In the genomic region with DNA sequence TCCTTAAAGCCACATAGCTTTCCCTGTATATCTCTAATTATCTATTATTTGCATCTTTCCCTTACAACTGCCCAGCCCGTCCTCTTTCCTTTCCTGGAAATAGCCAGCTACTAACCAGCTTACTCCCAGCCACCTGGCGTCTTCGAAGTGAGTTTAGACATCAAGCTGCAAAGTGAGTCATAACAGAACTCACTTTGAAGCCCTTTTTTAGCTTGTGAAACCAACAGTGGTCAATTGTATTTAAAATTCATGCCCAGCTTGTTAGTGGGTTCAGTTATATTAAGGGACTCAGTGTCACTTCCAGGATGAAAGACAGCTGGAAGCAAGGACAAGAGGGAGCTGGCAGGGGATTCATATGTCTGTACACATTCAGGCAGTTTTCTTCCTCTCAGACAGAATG, we compare ENCODE assay signal across 16 mouse cellular contexts. TPM values are rescaled to one million over a fixed set of nuclear protein-coding genes. Genes with fewer than 3 reads are reported as not detected.
DNase-seq lines count a peak whose midpoint lies in the region; ATAC-seq lines count a peak whose summit lies in the region.
"Had no signal": no experiment of that assay in that cellular context is flagged by ENCODE, and none has a peak within 500 bp of the region (broad histone marks: within the 10 kb centered on the region; RNA-seq: fewer than 3 reads in every experiment).

No protein-coding gene starts in this region.

- no peak for DNase-seq in heart, adult 9 months (ENCODE audit: low spot score in 2 of 2)
- peak; percentile 19 to 27 for DNase-seq in right cerebral cortex, adult 2 months (ENCODE audit: low spot score in 2 of 2)
- no peak for DNase-seq in right cerebral cortex, postnatal 25 days
- peak; percentile 8 for DNase-seq in induced T-regulatory cell, adult 2 months (ENCODE audit: low read depth)
- DNase-seq in hindbrain, embryonic 10.5 days (ENCODE audit: low spot score), result no peak
- no peak for DNase-seq in urinary bladder, postnatal 10 days (ENCODE audit: low spot score)
- no peak for DNase-seq in adrenal gland, postnatal 36 days
- DNase-seq: adrenal gland, adult 8-10 months; cerebellum, postnatal 10 days; gastrocnemius, postnatal 36 days; kidney, adult 2 months; kidney, postnatal 4 days had no signal

- H3K4me2 ChIP-seq in heart, embryonic 13.5 days, result no peak overlapping the region
- H3K4me2 ChIP-seq: hindbrain, embryonic 13.5 days; limb, embryonic 15.5 days had no signal

- no peak overlapping the region for H3K4me3 ChIP-seq in heart, embryonic 13.5 days
- H3K4me3 ChIP-seq in hindbrain, embryonic 10.5 days, result no peak overlapping the region
- H3K4me3 ChIP-seq: hindbrain, embryonic 13.5 days; limb, embryonic 15.5 days had no signal

- WGBS in heart, embryonic 13.5 days, result 62% methylated on average over 3 of the region's 3 CpGs
- WGBS in hindbrain, embryonic 10.5 days, result 83% methylated on average over 3 of the region's 3 CpGs

- no peak for ATAC-seq in heart, embryonic 13.5 days (ENCODE audit: extremely low read depth, insufficient number of reproducible peaks, low FRiP score, low TSS enrichment)
- ATAC-seq: CD4-positive, CD25-positive, alpha-beta regulatory T cell, adult 4 months had no signal

- H3K4me1 ChIP-seq in heart, embryonic 13.5 days, result peaks cover 47% of the 10 kb centered on the region
- H3K4me1 ChIP-seq in hindbrain, embryonic 10.5 days (replicated peaks), result no peaks in the 10 kb centered on the region
- H3K4me1 ChIP-seq: hindbrain, embryonic 13.5 days had no signal

- H3K36me3 ChIP-seq in heart, embryonic 13.5 days, result no peaks in the 10 kb centered on the region
- no peaks in the 10 kb centered on the region for H3K36me3 ChIP-seq in hindbrain, embryonic 10.5 days
- H3K36me3 ChIP-seq: hindbrain, embryonic 13.5 days; limb, embryonic 15.5 days had no signal

- H3K27me3 ChIP-seq in heart, embryonic 13.5 days (replicated peaks), result no peaks in the 10 kb centered on the region
- H3K27me3 ChIP-seq in hindbrain, embryonic 10.5 days (ENCODE audit: insufficient read depth, poor library complexity, severe bottlenecking), result no peaks in the 10 kb centered on the region
- H3K27me3 ChIP-seq: hindbrain, embryonic 13.5 days; limb, embryonic 15.5 days had no signal

- H3K27ac ChIP-seq in heart, embryonic 13.5 days (replicated peaks), result 0 out of 2 replicates have a peak overlapping the region, but pooled peaks have one; percentile 5
- H3K27ac ChIP-seq in hindbrain, embryonic 10.5 days, result no peak overlapping the region
- H3K27ac ChIP-seq: hindbrain, embryonic 13.5 days; limb, embryonic 15.5 days had no signal

- no peak overlapping the region for H3K9ac ChIP-seq in heart, embryonic 13.5 days
- H3K9ac ChIP-seq: hindbrain, embryonic 13.5 days; limb, embryonic 15.5 days had no signal

- H3K9me3 ChIP-seq in heart, embryonic 13.5 days, result no peaks in the 10 kb centered on the region
- no peaks in the 10 kb centered on the region for H3K9me3 ChIP-seq in hindbrain, embryonic 10.5 days
- H3K9me3 ChIP-seq: hindbrain, embryonic 13.5 days; limb, embryonic 15.5 days had no signal

RNA-seq across cellular contexts. Expression of a gene that starts 33.5 kb away (rescaled TPM):
- polyA plus RNA-seq in heart, embryonic 13.5 days (2015; fragmentation: Nextera tagmentation; extraction: Ambion mirVana), result 4.6 and 4.8 TPM in 2 replicates
- polyA plus RNA-seq in hindbrain, embryonic 10.5 days (2016; fragmentation: Nextera tagmentation; extraction: Ambion mirVana), result 3.9 and 8.1 TPM in 2 replicates
- 100 to 1,000 TPM in 1 of 2 experiments, 10 to 100 TPM in 1; 69.7 to 116 TPM for total RNA-seq in adrenal gland, postnatal 36 days (2021)

Comparison
In these comparisons a context has a peak if more than half of its experiments do, and no peak if none do; other contexts are left out.
1. DNase-seq: peak in right cerebral cortex, adult 2 months (2 of 2) and induced T-regulatory cell, adult 2 months (single experiment); none in heart, adult 9 months (0 of 2), right cerebral cortex, postnatal 25 days (single experiment), hindbrain, embryonic 10.5 days (single experiment), urinary bladder, postnatal 10 days (single experiment) and adrenal gland, postnatal 36 days (0 of 2).